Mouse (Mus musculus) neural tube, embryonic 13.5 days (tissue): ENCODE measurements around the gene Nos1ap. TPM values are rescaled to one million over a fixed set of nuclear protein-coding genes. Genes with fewer than 3 reads are reported as not detected.

Experiments used
- ATAC-seq: fragments of 200-750 bp; cut with Nextera tagmentation; 2 replicates; pipeline ENCODE4 v1.8.0; 2017; ENCODE audit warnings: low read depth, mild to moderate bottlenecking, moderate TSS enrichment, moderate library complexity
- H3K27ac ChIP-seq: fragments of 300-500 bp; sonication (generic); replicated peaks from 2 replicates; pipeline ENCODE4 v1.5.1; 2015; ENCODE audit warnings: moderate library complexity, mild to moderate bottlenecking, inconsistent platforms
- H3K27me3 ChIP-seq: fragments of 300-500 bp; sonication (generic); 2 replicates; pipeline ENCODE4 v1.6.1; 2015; ENCODE audit warnings: mild to moderate bottlenecking, inconsistent platforms
- H3K36me3 ChIP-seq: fragments of 300-500 bp; sonication (generic); 2 replicates; pipeline ENCODE4 v1.6.1; 2015; ENCODE audit warnings: mild to moderate bottlenecking, inconsistent platforms
- H3K4me1 ChIP-seq: fragments of 300-500 bp; sonication (generic); replicated peaks from 2 replicates; pipeline ENCODE4 v1.6.1; 2015; ENCODE audit warnings: inconsistent platforms
- H3K4me2 ChIP-seq: fragments of 300-500 bp; sonication (generic); 2 replicates; pipeline ENCODE4 v1.6.1; 2015; ENCODE audit warnings: inconsistent platforms, mild to moderate bottlenecking, moderate library complexity
- H3K4me3 ChIP-seq: fragments of 300-500 bp; sonication (generic); 2 replicates; pipeline ENCODE4 v1.5.1; 2015; ENCODE audit warnings: mild to moderate bottlenecking, inconsistent platforms
- H3K9ac ChIP-seq: fragments of 300-500 bp; sonication (generic); 2 replicates; pipeline ENCODE4 v1.6.1; 2015; ENCODE audit warnings: moderate library complexity, mild to moderate bottlenecking, inconsistent platforms
- H3K9me3 ChIP-seq: fragments of 300-500 bp; sonication (generic); 2 replicates; pipeline ENCODE4 v1.6.1; 2016; ENCODE audit warnings: inconsistent platforms
- WGBS: fragments of 180-500 bp; shearing (Covaris S2); methylation state at CpG from one replicate; pipeline ENCODE4 v1.1.7; 2015; 5-methylcytosine and 5-hydroxymethylcytosine counted together
- polyA plus RNA-seq: library from polyadenylated mRNA; unstranded; fragments of >200 nt; fragmentation: Nextera tagmentation; extraction: Ambion mirVana; gene quantifications from 2 replicates; pipeline ENCODE4 v1.2.1, GENCODE M21; 2015

The Nos1ap gene
- polyA plus RNA-seq, 1 experiment from 2014 or later: 17.6 TPM

GRCm38 (mm10) chr1:170392771-170393728 lies 196.6 kb downstream of the Nos1ap start:
- no peak overlapping the region for H3K9ac ChIP-seq
- H3K9me3 ChIP-seq: no peaks in the 10 kb centered on the region
- no peaks in the 10 kb centered on the region for H3K4me1 ChIP-seq
- no peak overlapping the region for H3K27ac ChIP-seq
- H3K27me3 ChIP-seq: no peaks in the 10 kb centered on the region
- no peak overlapping the region for H3K4me3 ChIP-seq
- ATAC-seq: no peak
- no peak overlapping the region for H3K4me2 ChIP-seq
- H3K36me3 ChIP-seq: no peaks in the 10 kb centered on the region
- WGBS: 82% methylated on average over 14 of the region's 14 CpGs

- Histone ChIP-seq H3K4me2 (0 out of 2 replicates have a peak overlapping the region, but pooled peaks have one; percentile 7), H3K9ac (no peak overlapping the region), H3K4me3 (no peak overlapping the region), H3K27me3 (no peaks in the 10 kb centered on the region), H3K36me3 (no peaks in the 10 kb centered on the region), H3K9me3 (no peaks in the 10 kb centered on the region), H3K4me1 (peaks cover 14% of the 10 kb centered on the region), H3K27ac (peak overlapping the region; percentile 53)
- peak; percentile 83 for ATAC-seq
- WGBS: 29% methylated on average over 12 of the region's 12 CpGs
These were observed 202.3 kb downstream of the Nos1ap start for GRCm38 (mm10) chr1:170387180-170387912.

GRCm38 (mm10) chr1:170385416-170385815 lies 204.2 kb downstream of the Nos1ap start:
- H3K9ac ChIP-seq: no peak overlapping the region
- ATAC-seq: no peak
- no peak overlapping the region for H3K27ac ChIP-seq
- H3K9me3 ChIP-seq: no peaks in the 10 kb centered on the region
- H3K27me3 ChIP-seq: no peaks in the 10 kb centered on the region
- H3K36me3 ChIP-seq: no peaks in the 10 kb centered on the region
- no peak overlapping the region for H3K4me2 ChIP-seq
- no peak overlapping the region for H3K4me3 ChIP-seq
- WGBS: 86% methylated on average over 10 of the region's 10 CpGs
- H3K4me1 ChIP-seq: peaks cover 21% of the 10 kb centered on the region

DNA sequence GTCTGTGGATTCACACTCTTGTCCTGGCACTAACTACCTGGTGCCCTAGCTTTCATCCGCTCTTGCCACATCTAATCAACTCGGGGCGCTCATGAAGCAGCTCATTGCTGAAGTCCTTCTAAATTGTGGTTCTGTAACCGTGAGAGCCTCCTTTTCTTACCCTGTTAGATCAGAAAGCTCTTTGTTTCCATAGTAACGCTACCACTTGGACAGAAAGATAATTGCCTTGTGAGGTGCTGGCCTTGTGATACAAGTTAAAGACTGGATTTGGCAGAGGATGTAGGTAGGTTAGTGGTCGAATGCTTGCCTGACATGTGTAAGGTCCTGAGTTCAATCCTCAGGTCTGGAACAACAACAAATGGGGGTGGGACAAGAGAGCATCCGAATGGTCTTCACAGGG lies 206.1 kb downstream of the Nos1ap start:
- H3K9ac ChIP-seq: no peak overlapping the region
- H3K4me3 ChIP-seq: no peak overlapping the region
- H3K9me3 ChIP-seq: no peaks in the 10 kb centered on the region
- peaks cover 24% of the 10 kb centered on the region for H3K4me1 ChIP-seq
- H3K4me2 ChIP-seq: no peak overlapping the region
- no peaks in the 10 kb centered on the region for H3K36me3 ChIP-seq
- no peak overlapping the region for H3K27ac ChIP-seq
- no peak for ATAC-seq
- 82% methylated on average over 7 of the region's 7 CpGs for WGBS
- H3K27me3 ChIP-seq: no peaks in the 10 kb centered on the region

- Histone ChIP-seq H3K36me3 (no peaks in the 10 kb centered on the region), H3K9me3 (no peaks in the 10 kb centered on the region), H3K4me3 (no peak overlapping the region), H3K27ac (no peak overlapping the region), H3K4me1 (peaks cover 10% of the 10 kb centered on the region), H3K4me2 (no peak overlapping the region), H3K27me3 (no peaks in the 10 kb centered on the region), H3K9ac (no peak overlapping the region)
- no peak for ATAC-seq
- WGBS: 37% methylated on average over 3 of the region's 3 CpGs
These were observed 208.2 kb downstream of the Nos1ap start for GRCm38 (mm10) chr1:170381457-170381856.

- Histone ChIP-seq H3K4me3 (no peak overlapping the region), H3K9ac (no peak overlapping the region), H3K27me3 (no peaks in the 10 kb centered on the region), H3K4me1 (peaks cover 12% of the 10 kb centered on the region), H3K27ac (no peak overlapping the region), H3K9me3 (no peaks in the 10 kb centered on the region), H3K4me2 (no peak overlapping the region), H3K36me3 (no peaks in the 10 kb centered on the region)
- 12% methylated on average over 2 of the region's 2 CpGs for WGBS
- no peak for ATAC-seq
These were observed 209.2 kb downstream of the Nos1ap start for GRCm38 (mm10) chr1:170380505-170380904.

DNA sequence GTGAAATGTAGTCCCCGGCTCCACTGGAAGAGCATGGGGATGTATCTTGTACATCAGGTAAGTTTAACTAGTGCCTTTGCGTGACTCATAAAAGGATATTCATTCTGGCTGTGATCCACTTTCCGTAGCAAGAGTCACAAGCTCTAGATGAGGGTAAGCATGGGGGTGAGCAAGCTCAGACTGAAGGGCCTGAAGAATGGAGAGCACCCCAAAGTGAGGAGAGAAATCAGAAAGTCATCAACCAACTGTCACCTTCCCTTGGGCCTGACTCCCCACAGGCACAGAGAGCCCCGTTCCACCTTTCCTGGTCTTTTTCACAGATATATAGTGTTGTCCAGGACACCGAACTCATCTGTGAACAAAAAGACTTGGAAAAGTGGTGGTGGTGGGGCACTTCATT lies 213.9 kb downstream of the Nos1ap start:
- Histone ChIP-seq H3K27me3 (no peaks in the 10 kb centered on the region), H3K4me2 (no peak overlapping the region), H3K9me3 (no peaks in the 10 kb centered on the region), H3K27ac (no peak overlapping the region), H3K4me1 (peaks cover 9% of the 10 kb centered on the region), H3K4me3 (no peak overlapping the region), H3K36me3 (no peaks in the 10 kb centered on the region), H3K9ac (no peak overlapping the region)
- ATAC-seq: no peak
- WGBS: 89% methylated on average over 5 of the region's 5 CpGs

- no peak for ATAC-seq
- no peak overlapping the region for H3K9ac ChIP-seq
These were observed 215.9 kb downstream of the Nos1ap start for GRCm38 (mm10) chr1:170373750-170374149.

GRCm38 (mm10) chr1:170371191-170371792 lies 218.4 kb downstream of the Nos1ap start:
- no peaks in the 10 kb centered on the region for H3K36me3 ChIP-seq
- H3K4me2 ChIP-seq: no peak overlapping the region
- ATAC-seq: no peak
- H3K27ac ChIP-seq: no peak overlapping the region
- peaks cover 15% of the 10 kb centered on the region for H3K4me1 ChIP-seq
- H3K9me3 ChIP-seq: no peaks in the 10 kb centered on the region
- no peak overlapping the region for H3K9ac ChIP-seq
- H3K4me3 ChIP-seq: no peak overlapping the region
- no peaks in the 10 kb centered on the region for H3K27me3 ChIP-seq
- 86% methylated on average over 4 of the region's 4 CpGs for WGBS

More at GRCm38 (mm10) chr1:170373750-170374149, 215.9 kb downstream of the Nos1ap start:
- Histone ChIP-seq H3K4me2 (no peak overlapping the region), H3K27me3 (no peaks in the 10 kb centered on the region), H3K4me1 (0 out of 2 replicates have a peak, but pooled peaks cover 4% of the 10 kb centered on the region), H3K36me3 (no peaks in the 10 kb centered on the region), H3K27ac (no peak overlapping the region), H3K4me3 (no peak overlapping the region), H3K9me3 (no peaks in the 10 kb centered on the region)
- WGBS: 76% methylated on average over 2 of the region's 2 CpGs

GRCm38 (mm10) chr1:170368864-170369263 lies 220.8 kb downstream of the Nos1ap start:
- Histone ChIP-seq H3K4me1 (peaks cover 11% of the 10 kb centered on the region), H3K9ac (no peak overlapping the region), H3K27ac (no peak overlapping the region), H3K4me2 (no peak overlapping the region), H3K27me3 (no peaks in the 10 kb centered on the region), H3K9me3 (no peaks in the 10 kb centered on the region), H3K4me3 (no peak overlapping the region), H3K36me3 (no peaks in the 10 kb centered on the region)
- no peak for ATAC-seq
- 88% methylated on average over 7 of the region's 7 CpGs for WGBS

DNA sequence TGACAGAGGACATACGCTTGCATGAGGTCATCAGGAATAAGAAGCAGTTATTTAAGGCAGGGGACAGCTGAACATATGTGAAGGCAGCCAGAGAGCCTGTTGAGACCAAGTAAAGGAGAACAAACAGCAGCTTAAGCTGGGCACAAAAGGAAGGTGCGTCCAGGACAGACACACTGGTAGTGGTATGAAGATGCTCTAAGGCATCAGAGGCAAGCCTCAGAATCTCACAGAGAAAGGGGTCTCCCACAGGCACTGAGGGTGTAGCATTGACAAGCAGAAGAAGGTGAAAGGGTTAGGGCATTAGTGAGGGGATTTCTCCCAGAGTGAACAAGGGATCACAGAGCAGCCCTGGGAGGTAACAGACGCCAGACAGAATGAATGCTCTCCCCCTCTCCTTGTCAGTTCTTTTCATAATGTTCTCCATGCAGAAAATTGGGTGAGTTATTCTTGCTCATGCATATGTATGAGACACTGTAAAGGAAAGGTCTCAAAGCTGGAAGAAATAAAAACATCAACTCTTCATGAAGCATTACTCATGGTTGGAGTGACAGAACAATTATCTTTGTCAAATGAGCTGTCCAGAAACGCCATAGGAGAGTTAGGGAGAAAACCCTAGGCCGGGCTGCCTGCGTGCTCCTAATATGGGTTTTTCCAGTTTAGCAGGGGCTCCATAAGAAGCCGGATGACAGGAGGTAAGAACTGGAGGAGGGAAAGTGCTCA lies 222.5 kb downstream of the Nos1ap start:
- peaks cover 11% of the 10 kb centered on the region for H3K4me1 ChIP-seq
- no peak overlapping the region for H3K9ac ChIP-seq
- H3K4me2 ChIP-seq: no peak overlapping the region
- WGBS: 27% methylated on average over 7 of the region's 7 CpGs
- peak overlapping the region; percentile 56; the same call in 1 of the 2 replicates for H3K27ac ChIP-seq
- no peaks in the 10 kb centered on the region for H3K27me3 ChIP-seq
- no peak overlapping the region for H3K4me3 ChIP-seq
- ATAC-seq: peak; percentile 76
- no peaks in the 10 kb centered on the region for H3K9me3 ChIP-seq
- H3K36me3 ChIP-seq: no peaks in the 10 kb centered on the region
